Mouse (Mus musculus): ENCODE measurements around the gene Eepd1.

Eepd1 gene

GRCm38 (mm10) chr9:25535487-25535886 lies 54.1 kb downstream of the Eepd1 start:
- no peak for DNase-seq (ENCODE audit: low spot score)

DNA sequence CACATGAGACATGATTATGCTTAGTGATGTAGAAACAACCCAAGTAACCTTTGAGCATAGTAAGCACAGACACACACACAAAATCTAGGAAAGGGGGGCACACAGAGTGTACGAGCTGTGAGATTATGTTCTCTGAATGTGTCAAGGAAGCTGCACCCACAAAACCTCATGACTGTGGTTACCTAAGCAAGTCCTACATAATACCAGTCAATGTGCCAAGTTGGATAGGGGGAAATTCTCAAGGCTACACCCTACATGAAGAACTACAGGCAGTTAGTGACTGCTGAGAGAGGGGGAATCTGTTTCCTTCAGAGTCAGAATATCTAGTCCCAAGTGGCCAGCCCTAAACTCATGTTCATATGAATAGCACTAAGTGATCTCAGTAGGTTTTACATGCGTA lies 58.1 kb downstream of the Eepd1 start:
- no peak for DNase-seq (ENCODE audit: low spot score)

- no peak for DNase-seq (ENCODE audit: low spot score)
Measured at GRCm38 (mm10) chr9:25541355-25541754, 60.0 kb downstream of the Eepd1 start.

GRCm38 (mm10) chr9:25545212-25545611 lies 63.9 kb downstream of the Eepd1 start:
- no peak for DNase-seq (ENCODE audit: low spot score)

GRCm38 (mm10) chr9:25549130-25550060 lies 68.0 kb downstream of the Eepd1 start:
- no peak for DNase-seq (ENCODE audit: low spot score)

DNA sequence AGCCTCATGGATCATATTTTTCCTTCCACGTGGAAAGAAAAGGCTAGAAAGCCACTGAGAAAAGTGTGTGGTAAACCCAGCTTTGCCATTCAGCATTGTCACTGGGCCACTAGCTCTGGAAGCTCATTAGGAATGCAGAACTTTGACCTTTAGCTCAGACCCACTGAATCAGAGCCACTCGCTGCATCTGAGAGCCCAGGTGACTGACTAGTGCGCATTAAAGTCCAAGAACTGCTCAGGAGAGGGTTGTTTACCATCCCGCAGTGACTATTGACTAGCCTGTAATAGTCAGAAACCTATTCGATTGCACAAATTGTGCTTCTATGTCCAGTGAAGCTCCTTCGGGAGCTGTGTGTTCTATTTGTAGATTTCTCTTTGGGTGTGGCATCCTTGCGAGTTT lies 68.8 kb downstream of the Eepd1 start:
- DNase-seq (ENCODE audit: low spot score) = no peak

DNA sequence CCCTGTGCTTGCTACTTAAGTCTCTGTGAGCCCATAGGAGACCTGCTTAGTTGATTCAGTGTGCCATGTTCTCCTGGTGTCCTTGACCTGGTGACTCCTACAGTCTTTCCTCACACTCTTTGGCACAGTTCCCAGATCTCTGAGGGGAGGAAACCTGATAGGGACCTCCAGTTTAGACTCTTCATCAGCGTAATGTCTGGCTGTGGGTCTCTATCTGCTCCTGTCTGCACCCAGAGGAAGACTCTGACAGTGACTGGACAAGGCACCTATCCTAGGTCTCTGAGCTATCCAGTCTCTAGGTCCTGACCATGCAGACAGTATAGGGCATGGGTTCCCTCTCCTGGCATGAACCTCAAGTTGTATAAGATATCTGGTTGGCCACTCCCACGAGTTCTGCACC lies 71.2 kb downstream of the Eepd1 start:
- no peak for DNase-seq (ENCODE audit: low spot score)

GRCm38 (mm10) chr9:25554246-25554803 lies 73.0 kb downstream of the Eepd1 start:
- DNase-seq (ENCODE audit: low spot score) = no peak

GRCm38 (mm10) chr9:25555261-25555660 lies 73.9 kb downstream of the Eepd1 start:
- DNase-seq (ENCODE audit: low spot score) = no peak

- DNase-seq (ENCODE audit: low spot score) = no peak
Measured at GRCm38 (mm10) chr9:25556008-25556407, 74.7 kb downstream of the Eepd1 start.

DNA sequence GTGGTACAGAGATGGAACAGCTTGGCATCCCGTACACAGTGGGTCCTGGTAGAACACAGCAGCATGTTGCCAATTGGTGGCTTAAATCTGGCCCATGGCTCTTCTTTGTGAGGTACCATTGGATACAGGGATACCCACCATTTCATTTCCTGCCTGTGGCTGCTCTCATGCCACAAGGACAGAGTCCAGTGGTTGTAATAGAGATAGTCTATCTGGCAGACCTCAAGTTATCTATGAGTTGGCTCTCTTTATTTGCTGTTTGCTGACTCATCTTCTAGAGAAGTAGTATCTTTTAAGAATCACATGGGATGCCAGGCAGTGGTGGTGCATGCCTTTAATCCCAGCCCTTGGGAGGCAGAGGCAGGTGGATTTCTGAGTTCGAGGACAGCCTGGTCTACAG lies 76.0 kb downstream of the Eepd1 start:
- DNase-seq (ENCODE audit: low spot score) = no peak

GRCm38 (mm10) chr9:25558834-25559233 lies 77.5 kb downstream of the Eepd1 start:
- no peak for DNase-seq (ENCODE audit: low spot score)

DNA sequence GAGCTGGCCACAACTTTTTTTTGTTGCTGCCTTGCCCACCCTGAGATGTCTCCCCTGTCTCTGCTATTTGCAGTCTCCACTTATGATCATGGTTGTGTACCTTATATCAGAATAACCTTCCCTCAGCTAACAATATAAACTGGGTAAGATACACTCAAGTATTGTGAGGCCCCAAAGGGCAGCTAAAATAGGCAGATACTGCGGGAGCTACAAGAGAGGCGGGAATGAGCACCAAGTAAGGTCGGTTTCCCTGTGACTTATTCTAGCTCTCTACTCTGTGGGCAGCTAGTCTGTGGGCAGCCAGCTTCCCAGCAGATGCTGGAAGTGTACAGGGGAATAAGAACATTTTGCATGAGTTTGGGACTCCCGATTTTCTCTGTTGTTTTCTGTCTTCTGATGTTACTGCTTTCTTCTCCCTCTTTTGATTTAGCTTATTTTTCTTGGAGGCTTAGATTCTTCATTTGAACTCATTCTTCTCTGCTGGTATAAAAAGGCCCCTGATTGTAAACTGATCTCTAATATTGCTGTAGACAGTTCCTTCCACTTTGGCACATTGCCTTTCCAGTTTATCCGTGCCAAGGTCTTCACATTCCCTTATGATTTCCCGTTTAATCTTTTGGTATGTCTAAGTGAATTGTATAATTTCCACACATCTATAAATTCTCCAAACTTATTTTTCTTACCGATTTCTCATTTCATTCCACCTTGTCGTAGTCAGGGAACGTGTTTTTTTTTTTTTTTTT lies 78.8 kb downstream of the Eepd1 start:
- no peak for DNase-seq (ENCODE audit: low spot score)

DNA sequence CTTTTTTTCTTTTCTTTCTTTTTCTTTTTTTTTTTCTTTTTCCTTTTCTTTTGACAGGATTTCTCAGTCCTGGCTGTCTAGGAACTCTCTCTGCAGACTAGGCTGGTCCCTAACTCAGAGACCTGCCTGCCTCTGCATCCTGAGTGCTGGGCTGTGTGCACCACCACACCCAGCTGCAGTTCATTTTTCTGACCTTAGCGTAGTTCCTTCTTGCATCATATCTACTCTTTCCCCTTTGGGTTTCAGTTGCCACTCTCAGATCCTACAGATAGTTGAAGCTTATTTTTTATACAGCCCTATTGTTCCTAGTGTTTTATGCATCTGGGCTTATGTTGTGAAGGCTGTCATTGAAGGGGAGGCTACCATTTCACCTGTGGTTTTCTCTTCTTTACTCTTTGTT lies 79.8 kb downstream of the Eepd1 start:
- DNase-seq (ENCODE audit: low spot score) = no peak

- DNase-seq (ENCODE audit: low spot score) = no peak
Measured at GRCm38 (mm10) chr9:25563806-25564205, 82.5 kb downstream of the Eepd1 start.

GRCm38 (mm10) chr9:25567071-25567470 lies 85.7 kb downstream of the Eepd1 start:
- no peak for DNase-seq (ENCODE audit: low spot score)

DNA sequence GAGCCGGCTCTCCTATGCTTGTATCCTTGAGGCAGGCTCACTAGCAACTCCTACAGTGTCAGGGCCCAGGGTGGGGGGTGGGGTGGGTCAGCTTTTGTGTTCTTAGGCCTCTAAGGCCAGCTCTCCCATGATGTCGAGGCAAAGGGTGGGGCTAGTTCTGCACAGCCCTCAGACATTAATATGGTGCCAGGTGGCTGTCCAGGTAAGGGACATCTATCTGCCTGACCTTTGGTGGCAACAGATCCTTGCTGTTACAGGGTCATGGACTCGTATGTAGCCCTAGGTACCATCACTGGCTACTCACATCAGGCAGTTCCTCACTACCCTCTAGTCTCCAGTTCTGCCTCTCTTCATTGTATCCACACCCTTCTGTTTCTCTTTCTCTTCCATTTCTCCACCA lies 87.4 kb downstream of the Eepd1 start:
- DNase-seq (ENCODE audit: low spot score) = no peak

GRCm38 (mm10) chr9:25570011-25570410 lies 88.7 kb downstream of the Eepd1 start:
- no peak for DNase-seq (ENCODE audit: low spot score)

GRCm38 (mm10) chr9:25570436-25570835 lies 89.1 kb downstream of the Eepd1 start:
- DNase-seq (ENCODE audit: low spot score) = no peak

GRCm38 (mm10) chr9:25571381-25571780 lies 90.0 kb downstream of the Eepd1 start:
- no peak for DNase-seq (ENCODE audit: low spot score)

GRCm38 (mm10) chr9:25573753-25574152 lies 92.4 kb downstream of the Eepd1 start:
- no peak for DNase-seq (ENCODE audit: low spot score)

GRCm38 (mm10) chr9:25574186-25574585 lies 92.8 kb downstream of the Eepd1 start:
- no peak for DNase-seq (ENCODE audit: low spot score)

Measured in T-cell, adult 2 months (primary cell).